Mouse (Mus musculus) thymus, adult 2 months (tissue): ENCODE results near the gene Spsb3. TPM values are rescaled to one million over a fixed set of nuclear protein-coding genes. Genes with fewer than 3 reads are reported as not detected.

ENCODE experiments used
- DNase-seq: peaks from one replicate; pipeline ENCODE4 v3.0.0; 2021
- H3K27ac ChIP-seq: fragments of 200-500 bp; 2 replicates; pipeline ENCODE4 v1.5.1; 2012; ENCODE audit warnings: low read length, control low read depth; ENCODE audit not compliant: control insufficient read depth, insufficient read depth
- H3K27me3 ChIP-seq: fragments of 200-500 bp; 2 replicates; pipeline ENCODE4 v1.6.1; 2012; ENCODE audit warnings: mild to moderate bottlenecking, low read length, moderate library complexity, mixed read lengths; ENCODE audit not compliant: control insufficient read depth, insufficient read depth
- H3K36me3 ChIP-seq: fragments of 200-500 bp; 2 replicates; pipeline ENCODE4 v1.6.1; 2012; ENCODE audit warnings: mild to moderate bottlenecking, low read length, moderate library complexity; ENCODE audit not compliant: control insufficient read depth, insufficient read depth
- H3K4me1 ChIP-seq: fragments of 200-500 bp; replicated peaks from 2 replicates; pipeline ENCODE4 v1.6.1; 2012; ENCODE audit warnings: low read length; ENCODE audit not compliant: control insufficient read depth, insufficient read depth
- H3K4me3 ChIP-seq: fragments of 200-500 bp; 2 replicates; pipeline ENCODE4 v1.5.1; 2012; ENCODE audit warnings: mild to moderate bottlenecking, low read length, control low read depth, moderate library complexity; ENCODE audit not compliant: control insufficient read depth, insufficient read depth
- CTCF ChIP-seq: fragments of 200-500 bp; IDR thresholded peaks from 2 replicates; pipeline ENCODE4 v1.5.1; 2012; ENCODE audit warnings: mild to moderate bottlenecking, control low read depth, low read length, moderate library complexity, borderline replicate concordance; ENCODE audit not compliant: control insufficient read depth, poor library complexity, insufficient read depth; ENCODE audit errors: extremely low read depth
- POLR2A ChIP-seq: fragments of 200-500 bp; IDR thresholded peaks from 2 replicates; pipeline ENCODE4 v1.6.1; 2012; ENCODE audit warnings: mild to moderate bottlenecking, low read length, control low read depth, moderate library complexity; ENCODE audit not compliant: control insufficient read depth, poor library complexity, insufficient read depth; ENCODE audit errors: extremely low read depth
- WGBS: fragments of 180-500 bp; shearing (Covaris S2); methylation state at CpG from one replicate; pipeline ENCODE4 v1.1.7; 2018; 5-methylcytosine and 5-hydroxymethylcytosine counted together
- polyA plus RNA-seq: library from polyadenylated mRNA; depleted of rRNA; stranded (reverse); fragments of >200 nt; gene quantifications from 2 replicates; pipeline ENCODE4 v1.2.3, GENCODE M21; 2012; rRNA removed

The Spsb3 gene
- polyA plus RNA-seq, result 274 and 285 TPM in 2 replicates

DNA sequence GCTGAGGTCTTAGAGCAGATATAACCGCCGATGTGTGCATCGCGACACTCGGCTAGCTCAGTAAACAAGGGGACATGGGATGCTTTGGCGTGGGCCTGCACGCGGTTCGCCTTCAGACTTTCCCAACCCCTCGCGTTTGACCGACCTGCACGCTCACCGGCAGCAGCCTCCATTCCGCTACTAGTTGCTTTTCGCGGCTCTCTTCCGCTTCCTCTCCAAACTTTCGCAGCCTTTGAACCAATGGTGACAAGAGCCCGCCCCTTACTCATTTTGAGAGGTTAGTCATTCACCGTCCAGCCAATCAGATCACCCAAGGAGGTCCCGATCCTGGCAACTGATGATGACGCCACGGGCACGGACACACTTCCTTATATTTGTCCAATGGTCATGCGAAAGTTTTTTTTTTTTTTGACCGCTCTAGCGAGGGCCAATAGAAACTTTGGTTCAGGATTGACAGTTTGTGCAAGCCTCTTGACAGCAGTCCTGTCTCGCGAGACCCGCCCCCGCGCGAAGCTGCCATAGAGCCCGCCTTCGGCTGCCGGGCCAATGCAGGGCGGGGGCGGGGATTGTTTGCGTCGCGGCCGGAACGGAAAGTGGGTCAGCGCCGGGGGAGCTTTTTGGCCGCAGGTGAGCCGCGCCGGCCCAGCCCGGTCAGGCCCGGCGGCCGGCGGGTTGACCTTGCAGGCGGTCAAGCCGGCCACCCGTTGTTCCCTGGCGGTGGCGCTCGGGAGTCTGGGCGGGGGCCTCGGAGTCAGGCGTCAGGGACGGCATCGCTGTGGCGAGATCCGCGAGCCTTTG is at the start of gene Spsb3, which contains the start of gene Nubp2:
Gene Spsb3, plus strand, starts transcription at position 510 of the 798 bp plus-strand sequence.
Gene Nubp2, minus strand, starts transcription at position 216 of the 798 bp plus-strand sequence.
- Histone ChIP-seq H3K4me1 (peaks cover 16% of the 10 kb centered on the region), H3K27ac (no peak within 1 kb of the TSS), H3K27me3 (no peaks in the 10 kb centered on the region), H3K4me3 (peak within 1 kb of the TSS; percentile 83), H3K36me3 (peaks cover 20% of the 10 kb centered on the region)
- peak; percentile 96 for DNase-seq
- under 1% methylated on average over 69 of the region's 69 CpGs for WGBS
- TF ChIP-seq CTCF (peak; percentile 38; the same call in 1 of the 2 replicates), POLR2A (peak; percentile 66; the same call in 1 of the 2 replicates)

DNA sequence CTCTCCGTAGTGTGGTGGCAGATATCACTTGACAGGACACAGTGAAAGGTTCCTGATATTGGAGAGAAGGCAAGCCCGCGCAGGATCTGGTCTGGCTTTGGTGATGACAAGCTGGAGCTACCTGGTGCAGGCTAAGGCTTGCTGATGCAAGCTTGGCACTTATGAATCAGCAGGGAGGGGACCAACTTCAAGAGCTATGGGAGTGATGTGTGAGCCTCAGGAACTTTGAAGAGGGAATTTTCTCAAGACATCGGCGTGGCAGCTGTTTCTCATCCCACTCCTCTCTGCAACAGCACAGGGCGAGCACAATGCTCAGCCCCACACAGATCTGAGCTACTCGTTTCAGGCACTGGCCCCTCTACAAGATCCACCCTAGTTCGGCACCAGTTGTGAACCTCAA is 46.6 kb upstream of the Spsb3 start, which contains the start of gene Hagh:
Gene Hagh, plus strand, starts transcription at position 302 of the 400 bp plus-strand sequence.
- no peaks in the 10 kb centered on the region for H3K4me1 ChIP-seq
- DNase-seq, result no peak
- 83% methylated on average over 8 of the region's 8 CpGs for WGBS
- no peak within 1 kb of the TSS for H3K4me3 ChIP-seq
- no peak for TF ChIP-seq CTCF
- no peak for TF ChIP-seq POLR2A
- H3K27ac ChIP-seq, result no peak within 1 kb of the TSS
- no peaks in the 10 kb centered on the region for H3K27me3 ChIP-seq
- H3K36me3 ChIP-seq, result no peaks in the 10 kb centered on the region

DNA sequence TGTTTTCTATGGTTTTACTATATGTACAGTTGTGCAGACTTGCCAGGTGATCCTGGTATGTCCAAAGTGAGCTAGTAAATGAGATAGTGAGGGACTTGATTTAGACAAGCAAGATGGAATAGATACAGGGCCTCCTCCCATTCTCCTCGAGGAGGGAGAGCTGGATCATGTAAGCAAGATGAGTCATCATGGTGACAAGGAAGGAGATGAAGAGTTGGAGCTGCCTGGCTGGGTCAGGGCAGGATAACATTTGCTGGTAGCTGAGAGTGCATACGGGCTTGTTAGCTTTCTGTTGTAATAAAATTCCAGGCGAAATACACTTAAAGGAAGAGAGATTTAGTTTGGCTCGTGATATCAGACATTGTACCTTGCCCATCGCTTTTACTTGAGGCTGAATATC is 46.1 kb upstream of the Spsb3 start:
- TF ChIP-seq CTCF (no peak), POLR2A (no peak)
- Histone ChIP-seq H3K36me3 (no peaks in the 10 kb centered on the region), H3K4me3 (no peak overlapping the region), H3K27me3 (no peaks in the 10 kb centered on the region), H3K4me1 (no peaks in the 10 kb centered on the region), H3K27ac (no peak overlapping the region)
- no peak for DNase-seq
- WGBS, result 46% methylated on average over 5 of the region's 5 CpGs

- no peaks in the 10 kb centered on the region for H3K27me3 ChIP-seq
- no peak overlapping the region for H3K27ac ChIP-seq
- WGBS, result 75% methylated on average over 4 of the region's 4 CpGs
- TF ChIP-seq CTCF (peak; percentile 56; the same call in 1 of the 2 replicates), POLR2A (no peak)
- H3K36me3 ChIP-seq, result no peaks in the 10 kb centered on the region
- H3K4me3 ChIP-seq, result no peak overlapping the region
- H3K4me1 ChIP-seq, result no peaks in the 10 kb centered on the region
- peak; percentile 52 for DNase-seq
These were observed 45.3 kb upstream of the Spsb3 start for GRCm38 (mm10) chr17:24841133-24841532.

DNA sequence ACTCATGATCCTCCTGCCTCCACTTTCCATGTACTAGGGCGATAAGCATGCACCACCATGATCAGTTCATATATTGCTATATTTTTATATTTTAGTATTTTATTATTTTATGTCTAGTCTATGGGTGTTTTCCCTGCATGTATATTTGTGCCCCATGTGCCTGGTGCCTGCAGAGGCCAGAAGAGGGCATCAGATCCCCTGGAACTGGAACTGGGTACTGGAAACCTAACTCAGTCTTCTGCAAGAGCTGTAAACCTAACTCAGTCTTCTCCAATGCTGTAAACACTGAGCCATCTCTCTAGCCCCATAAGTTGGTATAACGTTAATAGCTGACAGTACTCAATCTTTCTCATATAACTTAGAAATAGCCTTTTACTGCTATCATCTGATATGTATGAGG is 43.8 kb upstream of the Spsb3 start:
- Histone ChIP-seq H3K36me3 (no peaks in the 10 kb centered on the region), H3K4me3 (no peak overlapping the region), H3K4me1 (no peaks in the 10 kb centered on the region), H3K27ac (no peak overlapping the region), H3K27me3 (no peaks in the 10 kb centered on the region)
- DNase-seq, result peak; percentile 16
- WGBS, result 83% methylated on average over 2 of the region's 2 CpGs
- no peak for TF ChIP-seq POLR2A
- no peak for TF ChIP-seq CTCF

- TF ChIP-seq POLR2A (no peak), CTCF (no peak)
- WGBS, result 86% methylated on average over 9 of the region's 9 CpGs
- no peak overlapping the region for H3K4me3 ChIP-seq
- H3K4me1 ChIP-seq, result peaks cover 2% of the 10 kb centered on the region
- no peaks in the 10 kb centered on the region for H3K27me3 ChIP-seq
- no peak for DNase-seq
- no peak overlapping the region for H3K27ac ChIP-seq
- H3K36me3 ChIP-seq, result no peaks in the 10 kb centered on the region
These were observed 41.9 kb upstream of the Spsb3 start for GRCm38 (mm10) chr17:24844525-24844924.
